Mouse (Mus musculus) CD4-positive, CD25-positive, alpha-beta regulatory T cell, adult 2 months (primary cell): ENCODE results near the gene Ttll5.
A peak's percentile ranks its signal among the peaks of the same experiment; 100 is the strongest.

Source experiments
- DNase-seq: peaks from one replicate; pipeline ENCODE4 v3.0.0-alpha.2; 2012; ENCODE audit warnings: low read depth, low spot score

Gene Ttll5

DNA sequence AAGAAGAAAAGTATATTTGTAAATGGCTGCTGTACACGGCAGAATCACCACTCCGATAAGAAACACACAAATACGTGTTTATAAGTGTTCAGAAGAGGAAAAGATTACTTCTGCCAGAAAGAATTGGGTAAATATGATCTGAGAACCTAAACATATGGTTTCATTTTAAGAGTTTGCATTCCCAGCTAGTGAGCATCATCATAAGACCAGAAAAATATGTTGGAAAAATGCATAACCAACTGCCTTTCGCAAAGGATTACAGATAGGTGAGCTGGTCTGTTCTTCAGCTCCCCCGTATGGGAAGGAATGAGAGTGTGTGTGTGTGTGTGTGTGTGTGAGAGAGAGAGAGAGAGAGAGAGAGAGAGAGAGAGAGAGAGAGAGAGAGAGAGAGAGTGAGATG, 186.2 kb downstream of the Ttll5 start:
- no peak for DNase-seq

GRCm38 (mm10) chr12:86012195-86012594, 187.7 kb downstream of the Ttll5 start:
- no peak for DNase-seq

DNA sequence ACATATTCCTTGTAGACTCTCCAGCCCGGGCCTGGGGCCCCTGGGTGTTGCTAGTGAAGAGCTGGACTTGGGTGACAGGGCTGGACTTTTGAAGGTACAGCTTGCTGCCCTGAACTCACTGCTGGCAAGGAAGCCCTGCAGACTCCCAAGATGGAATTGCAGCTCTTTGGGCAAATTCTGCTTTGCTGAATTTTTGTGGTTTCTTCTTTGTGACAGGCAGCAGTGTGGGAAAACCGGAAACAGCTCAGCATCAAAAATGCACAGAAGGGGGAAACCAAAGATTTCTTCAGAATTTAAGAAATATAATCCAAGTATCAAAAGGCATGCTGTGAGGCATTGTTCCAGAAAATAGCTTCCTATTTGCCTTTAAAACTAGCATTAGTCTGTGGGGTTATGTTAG, 189.7 kb downstream of the Ttll5 start:
- no peak for DNase-seq

DNA sequence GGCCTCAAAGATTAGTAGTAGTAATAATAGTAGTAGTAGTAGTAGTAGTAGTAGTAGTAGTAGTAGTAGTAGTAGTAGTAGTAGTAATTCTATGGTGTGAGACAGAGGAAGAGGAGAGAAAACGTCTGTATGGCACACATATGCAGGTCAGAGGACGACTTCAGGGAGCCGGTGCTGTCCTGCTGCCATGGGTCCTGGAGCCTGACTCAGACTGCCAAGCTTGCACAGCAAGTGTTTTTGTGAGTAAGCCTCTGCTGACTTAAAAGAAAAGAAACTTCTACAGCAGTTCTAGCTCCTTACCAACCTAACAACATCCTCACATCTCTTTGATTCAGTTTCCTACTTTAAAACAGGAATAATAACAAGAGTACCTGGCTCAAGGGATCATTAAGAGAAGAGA, 190.2 kb downstream of the Ttll5 start:
- DNase-seq: no peak

DNA sequence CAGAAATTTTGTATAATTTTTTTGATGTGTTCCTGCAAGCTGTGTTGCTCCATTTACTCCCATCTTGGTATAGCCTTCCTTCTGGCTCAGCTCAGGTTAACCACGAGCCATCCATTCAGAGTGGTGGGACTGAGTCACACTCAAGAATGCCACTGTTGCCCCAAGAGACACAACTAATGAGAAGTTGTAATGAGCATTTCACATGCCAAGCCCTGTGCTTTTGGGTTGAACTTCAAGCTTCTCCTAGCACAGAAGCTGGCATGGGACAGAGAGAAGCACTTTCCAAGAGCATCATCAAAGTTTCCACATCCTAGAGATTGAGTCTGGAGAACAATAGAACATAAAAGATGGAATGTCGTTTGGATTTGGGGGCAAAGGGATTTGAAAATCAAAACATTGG, 190.7 kb downstream of the Ttll5 start:
- DNase-seq: no peak

GRCm38 (mm10) chr12:86017360-86017759, 192.9 kb downstream of the Ttll5 start:
- DNase-seq: no peak

- no peak for DNase-seq
Observed at GRCm38 (mm10) chr12:86021583-86021982, 197.1 kb downstream of the Ttll5 start.

- no peak for DNase-seq
Observed at GRCm38 (mm10) chr12:86022282-86022984, 198.0 kb downstream of the Ttll5 start.

DNA sequence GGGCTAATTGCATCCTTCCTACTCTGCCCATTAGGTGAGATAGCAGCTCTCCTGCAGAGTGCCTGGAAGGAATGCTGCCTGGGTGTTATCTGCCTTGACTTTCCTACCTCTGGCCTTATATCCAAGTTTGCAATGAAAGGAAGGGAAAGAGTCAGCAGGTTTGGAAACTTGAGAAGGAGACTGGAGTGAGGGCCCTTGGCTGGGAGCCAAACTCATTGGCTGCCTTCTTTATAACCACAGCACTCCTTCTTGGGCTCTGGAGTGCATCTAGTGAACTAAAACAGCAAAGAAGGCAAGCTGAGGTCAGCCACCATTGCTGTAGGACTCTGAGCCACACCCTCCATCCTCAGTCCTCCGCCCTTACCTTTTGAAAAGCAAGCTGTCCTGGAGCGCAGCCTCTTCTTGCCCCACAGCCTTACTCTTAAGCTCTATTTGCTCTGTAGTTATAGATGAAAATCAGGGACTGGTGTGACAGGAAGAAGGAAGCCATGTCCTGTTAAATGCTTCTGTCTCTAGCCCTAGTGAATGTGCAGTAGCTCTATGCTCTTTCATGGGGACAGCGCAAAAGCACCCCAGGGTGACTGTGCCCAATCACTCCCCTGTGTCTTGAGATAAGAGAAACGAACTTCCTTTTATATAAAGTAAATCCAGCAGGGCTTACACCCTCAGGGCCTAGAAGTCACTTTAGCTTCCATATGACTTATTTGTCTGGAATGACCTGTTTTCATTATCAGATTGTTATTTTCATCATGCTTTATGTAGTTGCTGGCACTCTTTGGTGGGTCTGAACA, 198.8 kb downstream of the Ttll5 start:
- no peak for DNase-seq

GRCm38 (mm10) chr12:86024426-86024825, 200.0 kb downstream of the Ttll5 start:
- peak; percentile 60 for DNase-seq

GRCm38 (mm10) chr12:86025480-86025879, 201.0 kb downstream of the Ttll5 start:
- no peak for DNase-seq

DNA sequence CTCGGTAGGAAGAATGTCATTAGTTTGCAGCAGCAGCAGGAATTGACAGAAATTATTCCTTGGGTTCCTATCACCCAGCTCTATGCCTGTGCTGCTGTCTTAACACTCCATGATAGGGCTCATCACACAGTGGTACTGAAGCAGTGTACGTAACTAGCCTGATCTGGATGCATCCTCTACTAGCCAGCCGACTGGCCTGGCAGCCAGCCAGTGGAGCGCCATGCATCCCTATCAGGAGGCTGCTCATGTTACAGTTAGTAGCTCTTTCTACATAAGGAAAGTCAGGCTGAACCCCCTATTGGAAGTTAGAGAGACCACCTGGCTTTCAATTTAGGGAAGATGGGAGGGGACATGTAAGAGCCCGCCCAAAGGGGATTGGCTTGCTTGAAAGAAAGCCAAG, 202.5 kb downstream of the Ttll5 start:
- DNase-seq: no peak

GRCm38 (mm10) chr12:86027747-86028146, 203.3 kb downstream of the Ttll5 start:
- DNase-seq: no peak

- DNase-seq: no peak
Observed at GRCm38 (mm10) chr12:86030932-86031331, 206.5 kb downstream of the Ttll5 start.

- no peak for DNase-seq
Observed at GRCm38 (mm10) chr12:86035586-86035985, 211.1 kb downstream of the Ttll5 start.

- DNase-seq: no peak
Observed at GRCm38 (mm10) chr12:86036368-86037166, 212.1 kb downstream of the Ttll5 start.

DNA sequence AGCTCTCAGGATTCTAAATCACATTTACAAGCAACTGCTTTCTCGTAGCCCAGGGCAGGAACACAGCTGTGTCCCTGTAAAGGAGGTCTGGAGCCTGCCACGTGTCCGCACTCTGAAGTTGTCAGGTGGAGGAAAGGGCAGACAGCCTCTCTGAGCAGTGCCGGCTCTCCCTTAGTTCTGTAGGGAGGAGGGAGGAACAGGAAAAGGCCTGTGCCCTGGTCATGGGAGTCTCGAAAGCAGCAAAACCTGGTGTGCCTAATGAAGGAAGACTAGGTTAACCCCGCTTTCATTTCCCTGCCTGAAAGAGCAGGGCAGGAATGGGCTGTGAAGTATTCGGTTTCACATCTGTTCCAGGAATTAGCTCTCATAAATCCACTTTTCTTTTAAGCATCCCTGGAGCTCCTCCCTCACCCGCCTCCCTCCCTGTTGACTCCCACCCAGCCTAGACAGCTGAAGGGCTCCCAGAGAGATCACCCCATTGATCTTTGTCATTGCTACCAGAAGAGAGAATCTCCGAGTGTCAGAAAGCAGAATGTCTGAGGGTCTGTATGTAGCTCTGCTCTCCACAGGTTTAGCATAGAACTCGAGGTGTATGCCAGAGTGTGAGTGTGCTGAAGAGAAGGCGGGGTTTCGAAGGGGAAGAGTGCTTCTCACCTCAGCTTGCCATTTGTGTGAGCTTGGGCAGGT, 212.9 kb downstream of the Ttll5 start:
- no peak for DNase-seq

GRCm38 (mm10) chr12:86039078-86039477, 214.6 kb downstream of the Ttll5 start:
- no peak for DNase-seq

DNA sequence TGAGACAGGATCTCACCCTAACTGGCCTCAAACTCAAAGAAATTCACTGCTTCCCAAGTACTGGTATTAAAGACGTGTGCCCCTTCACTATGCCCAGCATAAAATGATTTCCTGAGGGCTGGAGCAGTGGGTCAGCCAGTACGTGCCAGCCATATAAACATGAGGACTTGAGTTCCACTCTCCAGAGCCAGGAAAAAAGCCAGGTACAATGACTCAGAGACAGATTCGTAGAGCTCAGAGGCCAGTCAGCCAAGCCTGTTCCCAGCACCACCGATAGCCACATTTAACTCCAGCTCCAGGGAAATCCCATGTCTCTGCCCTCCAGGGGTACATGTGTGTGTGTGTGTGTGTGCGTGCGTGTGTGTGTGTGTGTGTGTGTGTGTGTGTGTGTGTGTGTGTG, 215.3 kb downstream of the Ttll5 start:
- no peak for DNase-seq

- DNase-seq: peak; percentile 74
Observed at GRCm38 (mm10) chr12:86046141-86046540, 221.7 kb downstream of the Ttll5 start.

DNA sequence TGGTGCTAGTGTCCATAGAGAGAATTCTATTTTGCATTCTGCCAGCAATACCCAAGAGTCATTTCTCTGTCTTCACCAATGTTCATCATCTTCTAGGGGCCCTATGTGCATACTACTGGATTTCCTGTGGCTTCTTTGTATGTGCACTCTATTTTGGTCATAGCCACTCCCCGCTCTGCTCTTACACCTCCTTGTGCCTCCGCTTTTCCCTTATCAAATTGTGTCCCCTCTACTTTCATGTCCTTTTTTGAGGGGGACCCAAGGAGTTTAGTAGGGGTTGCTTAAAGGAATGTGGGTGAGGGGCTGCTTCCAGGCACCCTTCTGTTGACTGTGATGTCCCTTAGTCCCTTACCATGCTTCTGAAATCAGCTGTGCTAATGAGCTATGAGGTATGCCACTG, 222.3 kb downstream of the Ttll5 start:
- DNase-seq: peak; percentile 32

DNA sequence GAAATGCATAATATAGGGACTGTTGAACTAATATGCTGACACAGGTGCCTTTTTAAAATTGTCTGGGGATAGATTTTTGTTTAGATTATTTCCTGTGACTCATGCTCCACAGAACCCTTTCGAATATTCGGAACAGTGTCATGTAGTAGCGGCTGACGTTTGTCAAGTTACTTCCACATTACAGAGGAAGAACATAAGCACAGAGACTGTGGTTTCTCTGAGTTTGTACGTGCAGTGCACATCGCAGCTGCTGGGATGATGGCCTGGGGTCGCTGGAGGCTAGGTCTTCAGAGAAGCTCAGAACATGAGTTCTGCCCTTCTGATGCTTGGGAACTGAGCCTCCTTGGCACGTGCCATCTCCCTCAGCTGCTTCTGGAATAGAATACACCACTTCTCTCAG, 222.9 kb downstream of the Ttll5 start:
- DNase-seq: peak; percentile 56
